Mouse (Mus musculus) inflammation-experienced regulatory T-cells, adult 6 months (primary cell): Measurements from ENCODE around the gene Cfap69. TPM values are rescaled to one million over a fixed set of nuclear protein-coding genes. Genes with fewer than 3 reads are reported as not detected.
"Not testable (repeated sequence)": the region's sequence is repeated elsewhere in the genome, so short reads cannot be mapped to it uniquely, and the experiment has no call there.

Source experiments
- ATAC-seq: one replicate; pipeline ENCODE4 v1.8.0; 2017
- polyA plus RNA-seq, 3 experiments: library from polyadenylated mRNA; unstranded; fragments of 100-300 nt; shearing (Covaris generic); gene quantifications; one replicate each; pipeline ENCODE4 v1.2.1; 2017

Gene Cfap69
- polyA plus RNA-seq: not detected

GRCm38 (mm10) chr5:5663655-5664370 is at the start of gene Cfap69:
TSS of gene Cfap69 (minus strand) at chr5:5664239.
- ATAC-seq: no peak

GRCm38 (mm10) chr5:5711032-5711431 is 47.0 kb upstream of the Cfap69 start:
- no peak for ATAC-seq

- ATAC-seq: no peak
Measured at GRCm38 (mm10) chr5:5707341-5708278, 43.6 kb upstream of the Cfap69 start.

- ATAC-seq: no peak
Measured at GRCm38 (mm10) chr5:5705019-5705418, 41.0 kb upstream of the Cfap69 start.

GRCm38 (mm10) chr5:5700386-5700785 is 36.3 kb upstream of the Cfap69 start:
- no peak for ATAC-seq

- no peak for ATAC-seq
Measured at GRCm38 (mm10) chr5:5698830-5699229, 34.8 kb upstream of the Cfap69 start.

- ATAC-seq: no peak
Measured at GRCm38 (mm10) chr5:5695401-5695942, 31.4 kb upstream of the Cfap69 start.

GRCm38 (mm10) chr5:5693956-5694653 is 30.1 kb upstream of the Cfap69 start, which contains the start of gene Steap2:
TSS of gene Steap2 (minus strand) at chr5:5694578.
- no peak for ATAC-seq

- ATAC-seq: no peak
Measured at GRCm38 (mm10) chr5:5693541-5693955, 29.5 kb upstream of the Cfap69 start.

- no peak for ATAC-seq
Measured at GRCm38 (mm10) chr5:5692167-5692738, 28.2 kb upstream of the Cfap69 start.

GRCm38 (mm10) chr5:5688945-5689540 is 25.0 kb upstream of the Cfap69 start:
- ATAC-seq: no peak

GRCm38 (mm10) chr5:5688228-5688627 is 24.2 kb upstream of the Cfap69 start:
- ATAC-seq: no peak

- no peak for ATAC-seq
Measured at GRCm38 (mm10) chr5:5686973-5687372, 22.9 kb upstream of the Cfap69 start.

- ATAC-seq: not testable (repeated sequence)
Measured at GRCm38 (mm10) chr5:5684946-5685345, 20.9 kb upstream of the Cfap69 start.

- ATAC-seq: no peak
Measured at GRCm38 (mm10) chr5:5683292-5683691, 19.3 kb upstream of the Cfap69 start.

GRCm38 (mm10) chr5:5679459-5679858 is 15.4 kb upstream of the Cfap69 start:
- ATAC-seq: no peak

GRCm38 (mm10) chr5:5676082-5676481 is 12.0 kb upstream of the Cfap69 start:
- ATAC-seq: no peak

GRCm38 (mm10) chr5:5668920-5669319 is 4.9 kb upstream of the Cfap69 start:
- no peak for ATAC-seq

- no peak for ATAC-seq
Measured at GRCm38 (mm10) chr5:5664371-5664926, 410 bp upstream of the Cfap69 start.

- no peak for ATAC-seq
Measured at GRCm38 (mm10) chr5:5663057-5663456, 982 bp downstream of the Cfap69 start.

- no peak for ATAC-seq
Measured at GRCm38 (mm10) chr5:5658680-5659079, 5.4 kb downstream of the Cfap69 start.

GRCm38 (mm10) chr5:5657932-5658331 is 6.1 kb downstream of the Cfap69 start:
- ATAC-seq: no peak
